Mouse (Mus musculus) thymus, postnatal 4 days (tissue): ENCODE measurements around the gene Zfp853.

ENCODE experiments used
- DNase-seq: peaks from one replicate; pipeline ENCODE4 v3.0.0; 2021

Zfp853 gene

DNA sequence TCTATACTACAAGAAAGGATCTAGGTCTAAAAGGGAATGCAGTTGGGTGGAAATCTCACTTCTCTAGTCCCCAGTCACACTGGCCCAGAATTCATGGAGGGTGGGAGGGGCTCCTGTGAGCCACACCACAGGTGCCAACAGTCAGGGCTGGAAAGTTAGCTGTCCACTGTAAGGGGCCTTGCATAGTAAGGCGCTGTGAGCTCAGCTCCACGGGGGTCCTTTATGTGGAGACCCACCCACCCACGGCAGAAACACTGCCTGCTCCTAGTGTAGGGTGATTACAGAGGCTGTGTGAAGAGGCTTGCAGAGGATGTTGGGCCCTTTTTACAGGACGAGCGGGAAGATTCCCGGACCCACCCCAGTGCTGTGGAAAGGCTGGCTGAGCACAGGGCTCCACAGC is 41.4 kb downstream of the Zfp853 start:
- no peak for DNase-seq

DNA sequence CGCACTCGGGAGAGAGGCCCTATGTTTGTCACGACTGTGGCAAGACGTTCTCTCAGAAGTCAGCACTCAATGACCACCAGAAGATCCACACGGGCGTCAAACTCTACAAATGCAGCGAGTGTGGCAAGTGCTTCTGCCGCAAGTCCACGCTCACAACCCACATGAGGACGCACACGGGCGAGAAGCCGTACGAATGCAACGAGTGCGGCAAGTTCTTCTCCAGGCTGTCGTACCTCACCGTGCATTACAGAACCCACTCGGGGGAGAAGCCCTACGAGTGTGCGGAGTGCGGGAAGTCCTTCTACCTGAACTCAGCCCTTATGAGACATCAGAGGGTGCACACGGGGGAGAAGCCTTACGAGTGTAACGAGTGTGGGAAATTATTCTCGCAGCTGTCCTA is 48.5 kb downstream of the Zfp853 start:
- DNase-seq = no peak
